9 mouse cellular contexts compared by ENCODE assay signal in genomic region chr10:117435734-117436121, GRCm38 (mm10). TPM values are rescaled to one million over a fixed set of nuclear protein-coding genes. Genes with fewer than 3 reads are reported as not detected.
DNase-seq lines count a peak whose midpoint lies in the region; ATAC-seq and TF ChIP-seq lines count a peak whose summit lies in the region.
"Had no signal": no experiment of that assay in that cellular context is flagged by ENCODE, and none has a peak within 500 bp of the region (broad histone marks: within the 10 kb centered on the region; RNA-seq: fewer than 3 reads in every experiment).

No protein-coding gene starts in this region.

- no peaks in the 10 kb centered on the region; the same call in 1 of the 2 replicates for H3K79me2 ChIP-seq in MEL (ENCODE audit: control insufficient read depth, insufficient read depth, low read length, poor library complexity)

- H3K4me1 ChIP-seq in kidney, embryonic 14.5 days (ENCODE audit: control insufficient read depth, insufficient read depth, low read length) = peaks cover 9% of the 10 kb centered on the region; the same call in 1 of the 2 replicates
- H3K4me1 ChIP-seq in MEL (ENCODE audit: control insufficient read depth in 1 of 2, insufficient read depth in 2 of 2, low read length in 2 of 2) = peaks cover 0 to 6% of the 10 kb centered on the region in 2 experiments; a peak in 2 of 4 replicates
- H3K4me1 ChIP-seq in forebrain, embryonic 14.5 days (ENCODE audit: control insufficient read depth, insufficient read depth, low read length) = peaks cover 5% of the 10 kb centered on the region
- peaks cover 4 to 11% of the 10 kb centered on the region in 2 experiments; a peak in 2 of 4 replicates for H3K4me1 ChIP-seq in liver, embryonic 14.5 days (replicated peaks; ENCODE audit: control insufficient read depth in 2 of 2, insufficient read depth in 2 of 2, low read length in 1 of 2)

- no peak for TF ChIP-seq RAD21 in MEL (IDR thresholded peaks at IDR 0.05; ENCODE audit: low read depth, low read length)

- TF ChIP-seq CTCF in MEL (IDR thresholded peaks at IDR 0.05 in 2 of 3, conservative IDR thresholded peaks at IDR 0.05 in 1 of 3; ENCODE audit: control insufficient read depth in 1 of 3, insufficient read depth in 1 of 3, low read depth in 2 of 3, low read length in 3 of 3, poor library complexity in 1 of 3, severe bottlenecking in 1 of 3) = no peak
- no peak for TF ChIP-seq CTCF in liver, embryonic 14.5 days (IDR thresholded peaks at IDR 0.05; ENCODE audit: low read depth)

- H3K36me3 ChIP-seq in kidney, embryonic 14.5 days (ENCODE audit: control insufficient read depth, insufficient read depth, low read length) = no peaks in the 10 kb centered on the region
- H3K36me3 ChIP-seq in MEL (ENCODE audit: control insufficient read depth in 1 of 2, insufficient read depth in 2 of 2, low read length in 2 of 2) = peaks cover 0 to 5% of the 10 kb centered on the region in 2 experiments; a peak in 2 of 4 replicates
- no peaks in the 10 kb centered on the region for H3K36me3 ChIP-seq in forebrain, embryonic 14.5 days (ENCODE audit: control insufficient read depth, insufficient read depth, low read length)
- H3K36me3 ChIP-seq in liver, embryonic 14.5 days (replicated peaks; ENCODE audit: control insufficient read depth, insufficient read depth, low read depth) = no peaks in the 10 kb centered on the region
- H3K36me3 ChIP-seq: G1E had no signal

- no peaks in the 10 kb centered on the region for H3K27me3 ChIP-seq in kidney, embryonic 14.5 days (ENCODE audit: control insufficient read depth, insufficient read depth, low read length)
- H3K27me3 ChIP-seq in MEL (ENCODE audit: control insufficient read depth in 1 of 2, insufficient read depth in 2 of 2, low read length in 2 of 2) = no peaks in the 10 kb centered on the region
- H3K27me3 ChIP-seq in forebrain, embryonic 14.5 days (replicated peaks; ENCODE audit: control insufficient read depth, insufficient read depth, low read length) = 0 out of 2 replicates have a peak, but pooled peaks cover 3% of the 10 kb centered on the region
- H3K27me3 ChIP-seq in liver, embryonic 14.5 days (ENCODE audit: control insufficient read depth, insufficient read depth, low read length) = no peaks in the 10 kb centered on the region

- H3K27ac ChIP-seq in kidney, embryonic 14.5 days (ENCODE audit: low read depth, low read length) = no peak overlapping the region
- no peak overlapping the region for H3K27ac ChIP-seq in MEL (ENCODE audit: control insufficient read depth, low read depth, low read length)
- no peak overlapping the region for H3K27ac ChIP-seq in forebrain, embryonic 14.5 days (ENCODE audit: low read depth, low read length)
- H3K27ac ChIP-seq in liver, embryonic 14.5 days = no peak overlapping the region

- no peak for TF ChIP-seq POLR2A in MEL (IDR thresholded peaks at IDR 0.05; ENCODE audit: control insufficient read depth in 1 of 2, insufficient read depth in 1 of 2, low read depth in 1 of 2, low read length in 2 of 2, poor library complexity in 1 of 2)

- peak overlapping the region; percentile 48 for H3K4me2 ChIP-seq in kidney, embryonic 14.5 days (replicated peaks; ENCODE audit: low read depth, low read length)
- peak overlapping the region; percentile 51 for H3K4me2 ChIP-seq in forebrain, embryonic 14.5 days (ENCODE audit: low read length)
- peak overlapping the region; percentile 69 for H3K4me2 ChIP-seq in liver, embryonic 14.5 days (ENCODE audit: low read depth)

- WGBS in kidney, embryonic 14.5 days = 48% methylated on average over 12 of the region's 12 CpGs
- WGBS in forebrain, embryonic 14.5 days = 56% methylated on average over 12 of the region's 12 CpGs
- WGBS in liver, embryonic 14.5 days (ENCODE audit: insufficient replicate concordance) = 46% methylated on average over 12 of the region's 12 CpGs

- no peaks in the 10 kb centered on the region for H3K9me3 ChIP-seq in kidney, embryonic 14.5 days (ENCODE audit: control insufficient read depth, low read length)
- no peaks in the 10 kb centered on the region for H3K9me3 ChIP-seq in MEL (replicated peaks; ENCODE audit: insufficient read depth, low read length)
- no peaks in the 10 kb centered on the region for H3K9me3 ChIP-seq in forebrain, embryonic 14.5 days (replicated peaks; ENCODE audit: control insufficient read depth, low read length)
- no peaks in the 10 kb centered on the region for H3K9me3 ChIP-seq in liver, embryonic 14.5 days (ENCODE audit: control insufficient read depth, low read length)

- TF ChIP-seq EP300 in MEL (IDR thresholded peaks at IDR 0.05; ENCODE audit: low read depth in 1 of 2, low read length in 2 of 2) = no peak
- no peak for TF ChIP-seq EP300 in liver, embryonic 14.5 days (IDR thresholded peaks at IDR 0.05; ENCODE audit: low read depth)

- H3K4me3 ChIP-seq in kidney, embryonic 14.5 days (ENCODE audit: low read length) = peak overlapping the region; percentile 9; the same call in 1 of the 2 replicates
- peak overlapping the region in 1 of 2 experiments; percentile 44; a peak in 2 of 4 replicates for H3K4me3 ChIP-seq in MEL (ENCODE audit: control insufficient read depth in 1 of 2, insufficient read depth in 1 of 2, low read depth in 2 of 2, low read length in 2 of 2)
- no peak overlapping the region for H3K4me3 ChIP-seq in forebrain, embryonic 14.5 days (ENCODE audit: low read depth, low read length)
- H3K4me3 ChIP-seq in liver, embryonic 14.5 days (ENCODE audit: insufficient read depth in 1 of 2, low read depth in 2 of 2, low read length in 2 of 2) = no peak overlapping the region

- no peak overlapping the region for H3K9ac ChIP-seq in kidney, embryonic 14.5 days (ENCODE audit: low read depth, low read length)
- peak overlapping the region; percentile 59 for H3K9ac ChIP-seq in MEL (ENCODE audit: control insufficient read depth, low read depth, low read length, poor library complexity, severe bottlenecking)
- no peak overlapping the region for H3K9ac ChIP-seq in forebrain, embryonic 14.5 days (ENCODE audit: low read length)
- no peak overlapping the region for H3K9ac ChIP-seq in liver, embryonic 14.5 days (replicated peaks)

- DNase-seq in kidney, postnatal 14 days = no peak
- no peak for DNase-seq in MEL (ENCODE audit: low read depth, low spot score)
- DNase-seq in forebrain, embryonic 14.5 days (ENCODE audit: low spot score) = no peak
- DNase-seq in liver, embryonic 14.5 days (ENCODE audit: low read depth in 3 of 3, low spot score in 3 of 3) = no peak
- no peak for DNase-seq in thymus, adult 18-20 months
- DNase-seq in gastrocnemius, postnatal 4 days (ENCODE audit: low spot score in 2 of 2) = no peak
- no peak for DNase-seq in gastrocnemius, adult 18-20 months (ENCODE audit: low spot score)

- 0 out of 2 replicates have a peak, but pooled peaks have one; percentile 13 for ATAC-seq in kidney, embryonic 14.5 days (ENCODE audit: low FRiP score, low TSS enrichment)
- peak; percentile 11; the same call in 1 of the 2 replicates for ATAC-seq in forebrain, embryonic 14.5 days
- ATAC-seq in liver, embryonic 14.5 days (ENCODE audit: insufficient read depth) = no peak

TF ChIP-seq in MEL, 35 proteins besides CTCF, POLR2A, EP300 and RAD21:
- TF ChIP-seq E2F4 (IDR thresholded peaks at IDR 0.05; ENCODE audit: borderline replicate concordance, low read depth, low read length) = no peak
- TF ChIP-seq ZNF384 (IDR thresholded peaks at IDR 0.05; ENCODE audit: low read depth, low read length) = no peak
- no peak for TF ChIP-seq ETS1 (IDR thresholded peaks at IDR 0.05; ENCODE audit: low read depth, low read length)
- TF ChIP-seq POLR2AphosphoS5 (IDR thresholded peaks at IDR 0.05; ENCODE audit: borderline replicate concordance, low read depth, low read length) = no peak
- no peak for TF ChIP-seq KAT2A (conservative IDR thresholded peaks at IDR 0.05; ENCODE audit: low read depth, low read length)

RNA-seq across cellular contexts. Expression of gene Cpsf6, which starts 55.9 kb away (rescaled TPM):
- polyA plus RNA-seq in kidney, embryonic 14.5 days (2014; fragmentation: Nextera tagmentation; extraction: Ambion mirVana) = 166 and 208 TPM in 2 replicates
- 88.2 and 103 TPM in 2 replicates for total RNA-seq in MEL (2012; rRNA removed)
- polyA plus RNA-seq in MEL (2012; ENCODE audit: insufficient read depth in 1 of 2, insufficient read length in 2 of 2, low read depth in 1 of 2, low replicate concordance in 2 of 2, missing spikeins in 1 of 2) = 10 to 100 TPM in 1 of 2 experiments, not detected in 1; 85.7 TPM
- 188 and 232 TPM in 2 replicates for polyA plus RNA-seq in forebrain, embryonic 14.5 days (2014; fragmentation: Nextera tagmentation; extraction: Ambion mirVana)
- polyA plus RNA-seq in liver, embryonic 14.5 days (2012; rRNA removed) = 22.8 and 27.5 TPM in 2 replicates
- 51.7 and 54.5 TPM in 2 replicates for polyA plus RNA-seq in liver, embryonic 14.5 days (2014; fragmentation: Nextera tagmentation; extraction: Ambion mirVana)
- total RNA-seq in gastrocnemius, postnatal 4 days (2021) = 10 to 100 TPM; 64.2 to 73.4 TPM
- total RNA-seq in gastrocnemius, adult 18-20 months (2021) = 10 to 100 TPM; 18.1 to 22.0 TPM
